Mouse (Mus musculus) C2C12 (cell line): ENCODE measurements around the gene Nt5e.

Experiments
- CEBPB ChIP-seq: IDR thresholded peaks from one replicate; pipeline ENCODE4 v1.6.1; 2011; ENCODE audit warnings: low read depth, mild to moderate bottlenecking, control low read depth, moderate library complexity
- CTCF ChIP-seq: IDR thresholded peaks from one replicate; pipeline ENCODE4 v1.5.1; 2011; ENCODE audit not compliant: control insufficient read depth, insufficient read depth, insufficient read length
- FOSL1 ChIP-seq: IDR thresholded peaks from one replicate; pipeline ENCODE4 v1.8.0; 2011; ENCODE audit warnings: mild to moderate bottlenecking, low read length; ENCODE audit not compliant: poor library complexity, insufficient read depth, severe bottlenecking
- USF1 ChIP-seq: IDR thresholded peaks from one replicate; pipeline ENCODE4 v1.6.1; 2011; ENCODE audit warnings: low read depth, mild to moderate bottlenecking, control low read depth, moderate library complexity

- TF ChIP-seq CTCF (no peak), FOSL1 (no peak), CEBPB (no peak), USF1 (no peak)
Observed at GRCm38 (mm10) chr9:88342701-88343100, 15.7 kb downstream of the Nt5e start.
